Mouse (Mus musculus) adrenal gland, postnatal 25 days (tissue): ENCODE data around the gene Dock9. TPM values are rescaled to one million over a fixed set of nuclear protein-coding genes. Genes with fewer than 3 reads are reported as not detected.

Experiments
- DNase-seq: peaks from one replicate; pipeline ENCODE4 v3.0.0; 2021; ENCODE audit warnings: mixed read lengths
- total RNA-seq: library from RNA; stranded (reverse); gene quantifications from 2 replicates; pipeline ENCODE4 v1.2.3, GENCODE M21; 2021

The Dock9 gene
- total RNA-seq, 1 experiment from 2014 or later = 28.8 TPM

DNA sequence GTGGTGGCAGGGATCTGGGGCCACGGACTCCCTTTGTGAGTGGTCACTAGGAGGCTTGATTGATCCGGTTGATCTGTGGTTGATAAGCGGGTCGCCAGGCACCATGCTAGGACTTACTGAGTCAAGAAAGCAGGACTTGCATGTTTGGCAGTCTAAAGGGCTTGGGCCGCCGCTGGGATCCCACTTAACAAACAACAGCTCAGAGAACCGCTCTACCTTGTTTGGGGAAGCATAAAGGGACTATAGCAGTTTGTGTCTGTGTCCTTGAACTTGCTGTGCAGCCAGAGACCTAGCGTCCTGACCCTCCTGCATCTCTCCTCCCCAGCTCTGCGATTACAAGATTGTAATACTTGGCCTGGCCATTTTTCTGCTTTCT lies 292.2 kb downstream of the Dock9 start:
- no peak for DNase-seq

DNA sequence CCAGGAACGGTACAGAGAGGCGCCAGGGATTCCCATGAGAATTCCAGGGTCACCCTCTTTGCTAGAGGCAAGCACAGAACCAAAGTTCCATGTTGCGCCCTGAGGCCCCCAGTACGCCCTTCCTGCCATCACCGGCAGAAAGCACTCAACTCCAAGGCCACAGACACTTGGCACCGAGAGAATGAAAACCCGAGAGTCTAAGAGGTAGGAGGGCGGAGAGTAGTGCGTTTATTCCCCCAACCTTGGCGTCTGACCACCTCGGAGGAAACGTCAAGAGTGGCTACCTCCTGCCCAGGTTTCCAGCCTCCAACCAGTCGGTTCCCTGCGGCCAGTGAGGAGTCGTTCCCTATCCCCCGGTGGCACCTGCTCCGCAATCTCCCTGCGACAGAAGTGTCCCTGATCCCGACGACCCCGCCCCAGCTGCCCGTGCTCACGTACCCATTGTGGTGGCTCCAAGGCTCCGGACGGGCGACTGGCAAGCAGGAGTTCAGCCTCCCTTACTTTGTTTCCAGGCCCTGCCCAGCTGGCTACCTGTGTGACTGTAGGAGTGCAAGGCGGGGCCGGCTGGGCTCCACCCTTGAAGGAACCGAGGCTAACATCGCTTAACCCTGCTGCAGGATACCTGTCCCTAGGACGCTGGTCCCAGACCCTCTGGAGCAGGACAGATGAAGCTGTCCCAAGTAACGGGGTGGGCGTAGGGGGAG lies 292.7 kb downstream of the Dock9 start, which contains the start of gene Slc15a1:
Slc15a1 (minus strand) TSS at position 472 of the 704 bp plus-strand sequence.
- no peak for DNase-seq

DNA sequence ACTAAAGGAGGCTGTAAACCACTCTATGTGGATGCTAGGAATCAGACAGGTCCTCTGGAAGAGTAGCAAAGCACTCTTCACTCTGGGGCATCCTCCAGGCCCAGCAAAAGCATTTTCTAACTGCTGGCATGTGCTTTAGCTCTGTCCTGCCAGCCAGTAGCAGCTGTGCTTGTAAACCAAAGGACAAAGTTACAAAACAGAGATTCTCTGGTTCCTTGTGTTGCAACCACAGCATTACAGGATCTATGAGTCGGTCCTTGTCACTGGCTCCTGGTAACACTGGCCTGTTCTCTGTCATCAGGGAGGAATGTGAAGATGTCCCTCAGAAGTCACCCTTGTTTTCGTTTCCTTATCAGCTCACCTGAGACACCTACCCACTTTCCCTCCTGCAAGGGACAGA lies 297.1 kb downstream of the Dock9 start:
- DNase-seq = no peak

DNA sequence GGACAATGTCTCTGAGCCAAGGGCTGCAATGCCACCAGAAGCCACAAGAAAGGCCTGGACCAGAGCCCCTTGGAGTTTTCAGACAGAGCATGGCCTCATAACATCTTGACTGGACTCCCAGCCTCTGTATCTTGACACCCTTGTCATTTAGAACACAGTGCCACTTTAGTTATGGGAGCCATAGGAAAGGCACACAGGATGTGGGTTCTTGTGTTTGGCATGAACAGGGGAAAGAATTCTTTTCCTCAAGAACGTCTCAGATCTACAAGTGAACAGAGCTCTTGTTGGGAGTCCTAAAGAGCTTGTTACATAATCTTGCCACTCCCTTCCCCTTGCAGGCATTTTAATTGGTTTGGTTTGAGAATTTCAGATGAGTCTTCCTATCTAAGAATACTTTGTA lies 297.9 kb downstream of the Dock9 start:
- DNase-seq = no peak

DNA sequence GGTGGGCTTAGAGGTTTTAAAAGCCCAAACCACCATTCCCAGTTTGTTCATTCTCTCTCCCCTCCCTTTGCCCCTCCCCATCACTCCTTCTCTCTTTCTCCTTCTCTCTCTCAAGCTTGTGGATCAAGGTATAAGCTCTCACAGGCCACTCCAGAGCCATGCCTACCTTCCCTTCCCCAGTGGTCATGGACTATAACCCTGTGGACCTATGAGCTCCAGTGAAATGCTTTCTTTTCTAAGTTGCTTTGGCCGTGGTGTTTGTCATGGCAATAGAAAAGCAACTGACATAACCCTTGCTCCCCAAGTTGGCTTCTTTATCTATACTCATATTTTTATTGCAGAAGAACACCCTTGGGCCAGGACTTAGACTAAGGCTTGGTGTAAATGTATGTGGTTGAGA lies 299.8 kb downstream of the Dock9 start:
- DNase-seq = no peak

DNA sequence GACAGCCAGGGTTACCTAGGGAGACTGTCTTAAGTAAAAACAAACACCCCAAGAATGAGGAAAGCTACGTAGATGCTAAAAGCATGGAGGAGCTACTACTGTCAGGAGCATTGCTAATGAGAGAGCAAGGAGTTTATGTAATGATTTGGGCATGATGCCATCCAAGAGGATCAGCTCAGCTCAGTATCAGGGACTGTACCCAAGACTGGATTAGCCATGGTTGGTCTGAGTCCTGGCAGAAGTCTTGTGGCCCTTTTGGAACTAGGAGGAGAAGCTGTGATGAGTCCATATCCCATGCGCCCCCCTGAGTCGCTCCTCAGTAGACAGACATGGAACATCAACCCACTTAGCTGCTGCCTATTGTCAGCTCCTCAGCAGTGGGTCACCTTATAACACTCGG lies 301.9 kb downstream of the Dock9 start:
- no peak for DNase-seq

DNA sequence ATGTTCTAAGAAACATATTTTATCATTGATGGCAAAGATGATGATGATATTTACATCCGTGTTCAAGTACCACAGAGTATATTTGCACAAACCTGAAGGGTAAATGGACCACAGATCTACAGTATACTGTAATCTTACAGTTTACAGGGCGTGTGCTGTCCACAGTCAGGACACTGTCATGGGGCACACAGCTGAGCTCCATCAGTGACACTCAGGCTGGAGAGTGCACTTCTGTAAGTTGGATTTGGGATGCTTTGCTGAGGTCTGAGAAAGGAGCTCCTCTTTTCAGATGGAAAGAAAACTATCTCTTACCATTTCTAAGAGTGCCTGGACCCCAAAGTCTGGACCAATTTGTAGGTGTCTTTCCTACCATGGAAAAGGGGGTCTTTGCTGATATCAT lies 302.5 kb downstream of the Dock9 start:
- no peak for DNase-seq

DNA sequence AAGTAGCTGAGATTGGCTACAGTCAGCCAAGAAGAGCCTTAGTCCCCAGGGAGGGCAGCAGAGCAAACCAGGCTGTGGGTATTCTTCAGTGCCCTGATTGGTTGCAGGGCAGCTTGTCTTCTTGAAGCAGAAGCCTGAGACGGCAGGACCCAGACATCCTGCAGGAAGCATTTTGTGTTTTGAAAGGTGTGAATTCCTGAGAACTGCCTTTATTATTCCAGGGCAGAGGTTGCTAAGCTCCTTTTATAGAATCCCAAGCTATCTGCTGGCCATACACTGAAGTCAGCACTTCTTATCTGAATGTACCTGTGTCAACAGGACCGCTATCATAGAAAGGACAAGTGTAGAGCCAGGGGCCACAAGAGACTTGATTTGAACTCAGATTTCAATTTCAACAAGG lies 303.4 kb downstream of the Dock9 start:
- DNase-seq = no peak

DNA sequence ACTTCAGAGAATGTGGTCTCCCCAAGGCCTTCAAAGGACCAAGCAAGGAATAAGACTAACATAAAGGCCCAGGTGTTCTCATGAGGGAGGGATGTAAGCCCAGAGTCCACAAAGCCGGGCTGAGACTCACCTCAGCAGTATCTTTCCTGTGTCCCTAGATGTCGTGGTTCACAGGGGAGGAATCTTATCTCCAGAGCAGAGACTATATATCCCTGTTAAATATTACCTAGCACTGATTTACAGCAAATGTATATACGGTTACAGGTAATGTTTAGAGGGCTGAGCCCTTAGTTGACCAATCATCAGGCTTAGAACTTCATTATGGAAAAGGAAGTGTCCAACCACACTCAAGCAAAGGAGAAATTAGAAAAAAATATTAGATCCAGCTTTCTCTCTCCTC lies 303.9 kb downstream of the Dock9 start:
- no peak for DNase-seq

DNA sequence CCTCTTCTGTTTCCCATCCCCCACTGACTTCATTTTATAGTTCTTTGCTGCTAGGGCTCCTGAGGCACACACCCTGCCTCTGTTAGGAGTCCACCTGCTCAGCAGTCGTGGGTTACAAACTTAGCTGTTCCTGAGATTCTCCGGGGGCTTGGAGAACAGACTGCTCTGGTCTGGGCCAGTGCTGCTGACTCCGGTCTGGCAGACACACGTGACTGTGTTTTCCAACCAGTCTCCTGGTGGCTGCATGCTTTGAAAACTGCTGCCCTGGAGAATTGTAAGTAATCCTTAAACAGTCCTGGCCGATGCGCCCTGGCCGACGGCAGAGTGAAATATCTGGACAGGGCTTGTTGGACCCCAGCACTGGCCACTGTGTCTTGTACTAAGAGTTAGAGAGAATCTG lies 305.3 kb downstream of the Dock9 start:
- no peak for DNase-seq

Other genes starting within 250 kb of the Dock9 start
- gene Ubac2, start 80.8 kb upstream of the Dock9 start, total RNA-seq = 29.4 and 33.2 TPM in 2 replicates
- 0.27 TPM in 1 of 2 replicates, not detected in the other for gene Gpr18, start 117.9 kb upstream of the Dock9 start, total RNA-seq
- 0.67 and 0.91 TPM in 2 replicates for gene Gpr183, start 167.4 kb upstream of the Dock9 start, total RNA-seq
- gene Timm8a2, start 236.8 kb upstream of the Dock9 start, total RNA-seq = not detected in 2 replicates